Mouse (Mus musculus) bone marrow, adult 2 months (tissue): ENCODE results near the gene Pfkm.

Experiments used
- CTCF ChIP-seq: fragments of 200-500 bp; IDR thresholded peaks from 2 replicates; pipeline ENCODE4 v1.5.1; 2011; ENCODE audit warnings: low read length, control low read depth; ENCODE audit not compliant: control insufficient read depth, insufficient read depth
- POLR2A ChIP-seq: fragments of 200-500 bp; IDR thresholded peaks from 2 replicates; pipeline ENCODE4 v1.6.1; 2011; ENCODE audit warnings: low read depth, mild to moderate bottlenecking, control low read depth, low read length, borderline replicate concordance; ENCODE audit not compliant: control insufficient read depth

DNA sequence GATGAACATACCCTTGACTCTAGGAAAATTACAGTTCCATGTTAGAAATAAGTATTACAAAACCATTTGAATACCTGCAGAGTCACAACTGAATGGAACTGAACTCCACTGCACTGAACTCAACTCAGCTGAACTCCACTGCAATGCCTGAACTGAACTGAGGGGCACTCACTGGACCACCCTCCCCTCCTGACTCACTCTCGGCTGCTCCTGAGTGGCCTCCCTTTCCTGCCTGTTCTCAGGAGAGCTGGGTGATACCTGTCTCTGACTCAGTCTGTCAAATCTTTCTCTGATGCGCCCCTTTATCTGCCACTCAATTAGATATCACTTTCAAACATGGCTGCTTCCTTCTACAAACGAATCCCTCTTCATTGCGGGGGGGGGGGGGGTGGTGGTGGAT is 61.8 kb downstream of the Pfkm start:
- TF ChIP-seq CTCF, result no peak
- no peak for TF ChIP-seq POLR2A
